Mouse (Mus musculus) lung, embryonic 14.5 days (tissue): ENCODE data around the gene Hmgn1. TPM values are rescaled to one million over a fixed set of nuclear protein-coding genes. Genes with fewer than 3 reads are reported as not detected.

Experiments
- ATAC-seq: fragments of 200-750 bp; cut with Nextera tagmentation; 2 replicates; pipeline ENCODE4 v1.8.0; 2017; ENCODE audit warnings: mild to moderate bottlenecking, moderate TSS enrichment, moderate library complexity; ENCODE audit not compliant: insufficient read depth
- DNase-seq: peaks from one replicate; pipeline ENCODE4 v3.0.0-alpha.2; 2015
- H3K27ac ChIP-seq: fragments of 300-500 bp; sonication (generic); 2 replicates; pipeline ENCODE4 v1.5.1; 2014; ENCODE audit warnings: low read depth, mild to moderate bottlenecking, moderate library complexity
- H3K27me3 ChIP-seq: fragments of 300-500 bp; sonication (generic); 2 replicates; pipeline ENCODE4 v1.6.1; 2014; ENCODE audit warnings: low read length, control low read depth; ENCODE audit not compliant: insufficient read depth
- H3K36me3 ChIP-seq: fragments of 300-500 bp; sonication (generic); 2 replicates; pipeline ENCODE4 v1.6.1; 2014; ENCODE audit warnings: control low read depth; ENCODE audit not compliant: insufficient read depth
- H3K4me1 ChIP-seq: fragments of 300-500 bp; sonication (generic); 2 replicates; pipeline ENCODE4 v1.6.1; 2014; ENCODE audit warnings: antibody characterized with exemption, control low read depth; ENCODE audit not compliant: insufficient read depth
- H3K4me2 ChIP-seq: fragments of 300-500 bp; sonication (generic); 2 replicates; pipeline ENCODE4 v1.6.1; 2014; ENCODE audit warnings: mild to moderate bottlenecking
- H3K4me3 ChIP-seq: fragments of 300-500 bp; sonication (generic); 2 replicates; pipeline ENCODE4 v1.5.1; 2014; ENCODE audit warnings: low read depth, low read length
- H3K9ac ChIP-seq: fragments of 300-500 bp; sonication (generic); 2 replicates; pipeline ENCODE4 v1.6.1; 2014
- H3K9me3 ChIP-seq: fragments of 300-500 bp; sonication (generic); 2 replicates; pipeline ENCODE4 v1.6.1; 2016; ENCODE audit warnings: low read depth, low read length, control low read depth
- CTCF ChIP-seq: IDR thresholded peaks from 2 replicates; pipeline ENCODE4 v1.5.1; 2016; ENCODE audit warnings: antibody characterized with exemption, low read depth
- WGBS: fragments of 180-500 bp; shearing (Covaris S2); extraction: QIAGEN DNeasy Blood & Tissue Kit; methylation state at CpG from one replicate; pipeline ENCODE4 v1.1.7; 2014; 5-methylcytosine and 5-hydroxymethylcytosine counted together
- polyA plus RNA-seq: library from polyadenylated mRNA; unstranded; fragments of >200 nt; fragmentation: Nextera tagmentation; extraction: Ambion mirVana; gene quantifications from 2 replicates; pipeline ENCODE4 v1.2.1, GENCODE M21; 2014

Hmgn1 gene
- polyA plus RNA-seq: 746 and 786 TPM in 2 replicates

DNA sequence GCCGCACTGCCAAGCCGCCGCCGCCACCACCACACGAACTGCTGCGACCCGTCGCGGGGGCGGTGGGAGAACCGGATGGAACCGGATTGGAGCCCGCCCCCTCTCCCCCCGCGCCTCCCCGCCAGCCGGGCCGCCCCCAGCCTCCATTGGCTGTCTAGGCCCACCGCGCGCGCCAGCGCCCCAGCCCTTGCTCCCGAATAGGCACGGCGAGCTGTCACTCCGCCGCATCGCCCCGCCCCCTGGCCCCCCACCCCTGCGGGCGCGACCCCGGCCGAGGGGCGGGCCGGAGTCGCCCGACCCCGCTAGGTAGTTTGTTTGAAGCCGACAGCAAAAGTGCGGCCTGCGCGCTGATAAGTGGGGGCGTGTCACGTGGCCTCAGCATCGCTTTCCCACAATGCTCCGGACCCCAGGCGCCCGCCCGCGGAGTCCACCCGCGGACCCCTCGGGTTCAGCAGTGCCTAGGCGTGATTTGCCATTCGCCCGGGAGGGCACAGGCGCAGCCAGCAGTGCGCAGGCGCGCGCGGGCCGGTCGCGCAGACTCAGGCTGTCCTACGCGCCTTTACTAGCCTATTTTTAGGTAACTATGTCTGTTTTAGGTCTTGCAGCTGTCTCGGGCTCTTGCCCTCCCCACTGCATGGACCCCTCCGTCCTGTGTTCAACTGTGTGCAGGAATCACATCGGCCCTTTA, at the start of gene Hmgn1:
Hmgn1 (minus strand) TSS at position 73 of the 688 bp plus-strand sequence.
- peak; percentile 98 for DNase-seq
- H3K36me3 ChIP-seq: peaks cover 39% of the 10 kb centered on the region
- H3K4me3 ChIP-seq: peak within 1 kb of the TSS; percentile 66
- peak within 1 kb of the TSS; percentile 92 for H3K27ac ChIP-seq
- TF ChIP-seq CTCF: no peak
- H3K4me2 ChIP-seq: peak within 1 kb of the TSS; percentile 93
- WGBS: under 1% methylated on average over 45 of the region's 72 CpGs
- no peaks in the 10 kb centered on the region for H3K9me3 ChIP-seq
- no peaks in the 10 kb centered on the region for H3K27me3 ChIP-seq
- H3K4me1 ChIP-seq: peaks cover 15% of the 10 kb centered on the region; the same call in 1 of the 2 replicates
- ATAC-seq: peak; percentile 98
- peak within 1 kb of the TSS; percentile 88 for H3K9ac ChIP-seq

- Histone ChIP-seq H3K4me1 (no peaks in the 10 kb centered on the region; the same call in 1 of the 2 replicates), H3K27ac (no peak overlapping the region), H3K9me3 (no peaks in the 10 kb centered on the region; the same call in 1 of the 2 replicates), H3K9ac (no peak overlapping the region), H3K4me2 (0 out of 2 replicates have a peak overlapping the region, but pooled peaks have one; percentile 10), H3K36me3 (no peaks in the 10 kb centered on the region), H3K27me3 (no peaks in the 10 kb centered on the region), H3K4me3 (no peak overlapping the region)
- DNase-seq (peak; percentile 43), ATAC-seq (peak; percentile 86)
- 33% methylated on average over 2 of the region's 2 CpGs for WGBS
- no peak for TF ChIP-seq CTCF
These were observed 47.9 kb upstream of the Hmgn1 start for GRCm38 (mm10) chr16:96175399-96175798.

GRCm38 (mm10) chr16:96173648-96174047, 46.1 kb upstream of the Hmgn1 start:
- no peak overlapping the region for H3K9ac ChIP-seq
- no peak overlapping the region for H3K4me3 ChIP-seq
- WGBS: 37% methylated on average over 8 of the region's 8 CpGs
- no peak for TF ChIP-seq CTCF
- H3K9me3 ChIP-seq: no peaks in the 10 kb centered on the region; the same call in 1 of the 2 replicates
- H3K36me3 ChIP-seq: no peaks in the 10 kb centered on the region
- H3K4me2 ChIP-seq: no peak overlapping the region
- DNase-seq: peak; percentile 37
- H3K27ac ChIP-seq: no peak overlapping the region
- no peaks in the 10 kb centered on the region for H3K27me3 ChIP-seq
- no peaks in the 10 kb centered on the region; the same call in 1 of the 2 replicates for H3K4me1 ChIP-seq
- no peak for ATAC-seq

GRCm38 (mm10) chr16:96168837-96169236, 41.3 kb upstream of the Hmgn1 start:
- no peaks in the 10 kb centered on the region for H3K4me1 ChIP-seq
- no peaks in the 10 kb centered on the region for H3K36me3 ChIP-seq
- 89% methylated on average over 4 of the region's 4 CpGs for WGBS
- H3K9me3 ChIP-seq: no peaks in the 10 kb centered on the region
- DNase-seq (no peak), ATAC-seq (no peak)
- H3K9ac ChIP-seq: no peak overlapping the region
- H3K27ac ChIP-seq: no peak overlapping the region
- no peak overlapping the region for H3K4me2 ChIP-seq
- no peaks in the 10 kb centered on the region for H3K27me3 ChIP-seq
- H3K4me3 ChIP-seq: no peak overlapping the region
- no peak for TF ChIP-seq CTCF

DNA sequence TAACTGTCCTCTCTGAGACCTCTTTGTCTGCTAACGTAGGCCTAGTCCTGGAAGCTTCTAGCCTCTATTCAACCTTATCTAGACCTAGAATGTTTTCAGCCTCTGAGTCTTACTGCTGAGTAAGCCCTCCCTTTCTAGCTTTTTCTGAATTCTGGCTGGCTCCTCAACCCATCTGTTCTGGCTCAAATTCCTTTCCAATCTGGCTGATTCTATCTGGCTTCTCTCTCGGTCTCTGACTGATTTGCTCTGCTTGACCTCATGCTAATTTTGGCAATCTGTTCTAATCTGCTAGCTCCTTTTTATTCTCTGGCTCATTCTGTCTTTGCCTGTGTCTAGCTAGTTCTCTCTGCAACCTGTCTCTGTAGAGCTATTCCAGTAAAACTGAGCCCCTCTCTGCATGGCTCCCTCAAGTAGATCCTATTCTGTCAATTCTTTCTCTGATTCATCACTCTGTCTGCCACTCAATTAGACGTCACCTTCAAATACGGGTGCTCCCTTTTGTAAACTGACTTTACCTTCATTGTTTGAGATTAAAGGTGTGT, 38.3 kb upstream of the Hmgn1 start:
- Histone ChIP-seq H3K9me3 (no peaks in the 10 kb centered on the region), H3K27ac (no peak overlapping the region), H3K36me3 (no peaks in the 10 kb centered on the region), H3K9ac (no peak overlapping the region), H3K4me2 (no peak overlapping the region), H3K4me1 (no peaks in the 10 kb centered on the region), H3K4me3 (no peak overlapping the region), H3K27me3 (no peaks in the 10 kb centered on the region)
- TF ChIP-seq CTCF: no peak
- DNase-seq: no peak
- WGBS: 61% methylated on average over 4 of the region's 4 CpGs
- no peak for ATAC-seq

- DNase-seq (no peak), ATAC-seq (no peak)
- WGBS: 79% methylated on average over 4 of the region's 4 CpGs
- Histone ChIP-seq H3K27ac (no peak overlapping the region), H3K4me1 (no peaks in the 10 kb centered on the region), H3K9me3 (no peaks in the 10 kb centered on the region), H3K4me3 (no peak overlapping the region), H3K9ac (no peak overlapping the region), H3K27me3 (no peaks in the 10 kb centered on the region), H3K36me3 (no peaks in the 10 kb centered on the region), H3K4me2 (no peak overlapping the region)
- no peak for TF ChIP-seq CTCF
These were observed 33.8 kb upstream of the Hmgn1 start for GRCm38 (mm10) chr16:96161336-96161735.

DNA sequence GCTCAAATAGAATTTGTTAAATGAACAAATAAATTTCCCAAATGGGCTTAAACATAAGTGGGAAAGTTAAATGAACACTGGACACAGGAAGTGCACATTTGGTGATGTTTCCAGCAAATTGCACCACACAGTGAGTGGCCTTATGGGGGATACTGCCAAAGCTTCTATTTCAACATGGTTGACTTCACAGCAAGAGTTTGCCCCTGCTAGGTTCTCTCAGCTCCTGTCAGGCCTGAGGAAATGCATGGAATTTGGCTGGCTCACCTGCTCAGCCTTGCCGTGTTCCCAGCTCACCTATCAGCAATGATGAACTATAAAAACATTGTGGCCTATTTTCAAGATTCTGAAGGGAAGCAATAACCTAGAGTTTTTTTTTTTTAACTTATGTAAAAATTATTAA, 33.4 kb upstream of the Hmgn1 start:
- 66% methylated on average over 1 of the region's 1 CpGs for whole genome bisulfite sequencing
- TF ChIP-seq CTCF: no peak

More for the DNA sequence above, 33.4 kb upstream of the Hmgn1 start:
- no peak overlapping the region for H3K9ac ChIP-seq
- no peaks in the 10 kb centered on the region for H3K27me3 ChIP-seq
- no peak overlapping the region for H3K27ac ChIP-seq
- H3K36me3 ChIP-seq: peaks cover 2% of the 10 kb centered on the region; the same call in 1 of the 2 replicates
- H3K4me2 ChIP-seq: no peak overlapping the region
- DNase-seq (no peak), ATAC-seq (no peak)
- H3K9me3 ChIP-seq: no peaks in the 10 kb centered on the region
- no peak overlapping the region for H3K4me3 ChIP-seq
- H3K4me1 ChIP-seq: no peaks in the 10 kb centered on the region
